Mouse (Mus musculus) liver, embryonic 12.5 days (tissue): ENCODE measurements at regions not wholly inside any gene's neighbourhood (a gene's known extent, or its start where the extent isn't known, plus 50 kb on each side); places are given as distances from the start of the nearest gene placed in this dataset.

ENCODE experiments used
- ATAC-seq: fragments of 200-750 bp; cut with Nextera tagmentation; 2 replicates; pipeline ENCODE4 v1.8.0; 2017; ENCODE audit warnings: moderate number of reproducible peaks, mild to moderate bottlenecking, moderate library complexity
- H3K27ac ChIP-seq: fragments of 300-500 bp; sonication (generic); 2 replicates; pipeline ENCODE4 v1.5.1; 2016; ENCODE audit warnings: mild to moderate bottlenecking
- H3K27me3 ChIP-seq: fragments of 300-500 bp; sonication (generic); replicated peaks from 2 replicates; pipeline ENCODE4 v1.6.1; 2016; ENCODE audit warnings: mild to moderate bottlenecking, moderate library complexity
- H3K36me3 ChIP-seq: fragments of 300-500 bp; sonication (generic); 2 replicates; pipeline ENCODE4 v1.6.1; 2016; ENCODE audit warnings: mild to moderate bottlenecking, moderate library complexity
- H3K4me1 ChIP-seq: fragments of 300-500 bp; sonication (generic); 2 replicates; pipeline ENCODE4 v1.6.1; 2016
- H3K4me2 ChIP-seq: fragments of 300-500 bp; sonication (generic); 2 replicates; pipeline ENCODE4 v1.6.1; 2016; ENCODE audit warnings: mild to moderate bottlenecking, moderate library complexity
- H3K4me3 ChIP-seq: fragments of 300-500 bp; sonication (generic); 2 replicates; pipeline ENCODE4 v1.5.1; 2016; ENCODE audit warnings: mild to moderate bottlenecking, moderate library complexity
- H3K9ac ChIP-seq: fragments of 300-500 bp; sonication (generic); 2 replicates; pipeline ENCODE4 v1.6.1; 2016; ENCODE audit warnings: mild to moderate bottlenecking, moderate library complexity
- H3K9me3 ChIP-seq: fragments of 300-500 bp; sonication (generic); replicated peaks from 2 replicates; pipeline ENCODE4 v1.6.1; 2016; ENCODE audit warnings: mild to moderate bottlenecking, moderate library complexity
- WGBS: fragments of 180-500 bp; shearing (Covaris S2); methylation state at CpG from one replicate; pipeline ENCODE4 v1.1.7; 2016; ENCODE audit not compliant: insufficient replicate concordance; 5-methylcytosine and 5-hydroxymethylcytosine counted together

GRCm38 (mm10) chr2:180404168-180404567 is 51.9 kb upstream of the Slco4a1 start:
- Histone ChIP-seq H3K27me3 (no peaks in the 10 kb centered on the region), H3K9ac (no peak overlapping the region), H3K9me3 (no peaks in the 10 kb centered on the region), H3K4me1 (no peaks in the 10 kb centered on the region), H3K27ac (no peak overlapping the region), H3K4me2 (no peak overlapping the region), H3K36me3 (no peaks in the 10 kb centered on the region), H3K4me3 (no peak overlapping the region)
- no peak for ATAC-seq
- 72% methylated on average over 5 of the region's 5 CpGs for WGBS

GRCm38 (mm10) chr2:180403621-180404020 is 52.4 kb upstream of the Slco4a1 start:
- no peaks in the 10 kb centered on the region for H3K27me3 ChIP-seq
- no peaks in the 10 kb centered on the region for H3K9me3 ChIP-seq
- no peak overlapping the region for H3K9ac ChIP-seq
- no peak overlapping the region for H3K4me3 ChIP-seq
- no peak overlapping the region for H3K4me2 ChIP-seq
- no peak overlapping the region for H3K27ac ChIP-seq
- no peak for ATAC-seq
- H3K36me3 ChIP-seq: no peaks in the 10 kb centered on the region
- WGBS: 60% methylated on average over 8 of the region's 8 CpGs
- no peaks in the 10 kb centered on the region for H3K4me1 ChIP-seq

GRCm38 (mm10) chr2:180402851-180403459 is 53.1 kb upstream of the Slco4a1 start:
- H3K27me3 ChIP-seq: no peaks in the 10 kb centered on the region
- no peak overlapping the region for H3K27ac ChIP-seq
- no peak overlapping the region for H3K4me3 ChIP-seq
- H3K36me3 ChIP-seq: no peaks in the 10 kb centered on the region
- H3K4me1 ChIP-seq: no peaks in the 10 kb centered on the region
- no peak for ATAC-seq
- H3K9ac ChIP-seq: no peak overlapping the region
- no peaks in the 10 kb centered on the region for H3K9me3 ChIP-seq
- H3K4me2 ChIP-seq: no peak overlapping the region
- whole genome bisulfite sequencing: 68% methylated on average over 9 of the region's 9 CpGs

- no peak for ATAC-seq
- Histone ChIP-seq H3K36me3 (no peaks in the 10 kb centered on the region), H3K27ac (no peak overlapping the region), H3K4me2 (no peak overlapping the region), H3K27me3 (no peaks in the 10 kb centered on the region), H3K4me3 (no peak overlapping the region), H3K9ac (no peak overlapping the region), H3K4me1 (no peaks in the 10 kb centered on the region), H3K9me3 (no peaks in the 10 kb centered on the region)
- WGBS: 62% methylated on average over 4 of the region's 4 CpGs
Observed at GRCm38 (mm10) chr2:180402433-180402832, 53.6 kb upstream of the Slco4a1 start.

GRCm38 (mm10) chr2:180401409-180402391 is 54.3 kb upstream of the Slco4a1 start:
- 66% methylated on average over 8 of the region's 8 CpGs for WGBS
- H3K9me3 ChIP-seq: no peaks in the 10 kb centered on the region
- H3K4me2 ChIP-seq: no peak overlapping the region
- no peak overlapping the region for H3K27ac ChIP-seq
- H3K4me3 ChIP-seq: no peak overlapping the region
- H3K4me1 ChIP-seq: no peaks in the 10 kb centered on the region
- no peak for ATAC-seq
- no peaks in the 10 kb centered on the region for H3K36me3 ChIP-seq
- H3K27me3 ChIP-seq: no peaks in the 10 kb centered on the region
- no peak overlapping the region for H3K9ac ChIP-seq

GRCm38 (mm10) chr2:180400514-180401019 is 55.5 kb upstream of the Slco4a1 start:
- no peaks in the 10 kb centered on the region for H3K36me3 ChIP-seq
- H3K9me3 ChIP-seq: no peaks in the 10 kb centered on the region
- 60% methylated on average over 5 of the region's 5 CpGs for WGBS
- H3K4me3 ChIP-seq: no peak overlapping the region
- ATAC-seq: no peak
- no peak overlapping the region for H3K4me2 ChIP-seq
- no peaks in the 10 kb centered on the region for H3K4me1 ChIP-seq
- no peak overlapping the region for H3K9ac ChIP-seq
- no peak overlapping the region for H3K27ac ChIP-seq
- no peaks in the 10 kb centered on the region for H3K27me3 ChIP-seq

- WGBS: 53% methylated on average over 8 of the region's 8 CpGs
- ATAC-seq: 0 out of 2 replicates have a peak, but pooled peaks have one; percentile 27
Observed at GRCm38 (mm10) chr2:180399651-180400513, 56.2 kb upstream of the Slco4a1 start.

GRCm38 (mm10) chr2:180398851-180399447 is 57.1 kb upstream of the Slco4a1 start:
- WGBS: 67% methylated on average over 6 of the region's 6 CpGs
- H3K36me3 ChIP-seq: no peaks in the 10 kb centered on the region
- no peak overlapping the region for H3K4me3 ChIP-seq
- ATAC-seq: no peak
- H3K27ac ChIP-seq: no peak overlapping the region
- no peaks in the 10 kb centered on the region for H3K27me3 ChIP-seq
- no peaks in the 10 kb centered on the region for H3K9me3 ChIP-seq
- H3K9ac ChIP-seq: no peak overlapping the region
- H3K4me1 ChIP-seq: no peaks in the 10 kb centered on the region
- H3K4me2 ChIP-seq: no peak overlapping the region

More at GRCm38 (mm10) chr2:180399651-180400513, 56.2 kb upstream of the Slco4a1 start:
- no peak overlapping the region for H3K9ac ChIP-seq
- H3K27ac ChIP-seq: no peak overlapping the region
- no peak overlapping the region for H3K4me2 ChIP-seq
- H3K36me3 ChIP-seq: no peaks in the 10 kb centered on the region
- no peaks in the 10 kb centered on the region for H3K9me3 ChIP-seq
- no peaks in the 10 kb centered on the region for H3K27me3 ChIP-seq
- H3K4me3 ChIP-seq: no peak overlapping the region
- no peaks in the 10 kb centered on the region for H3K4me1 ChIP-seq

GRCm38 (mm10) chr2:180398481-180398754 is 57.6 kb upstream of the Slco4a1 start:
- Histone ChIP-seq H3K27ac (no peak overlapping the region), H3K9me3 (no peaks in the 10 kb centered on the region), H3K4me1 (no peaks in the 10 kb centered on the region), H3K4me3 (no peak overlapping the region), H3K27me3 (no peaks in the 10 kb centered on the region), H3K9ac (no peak overlapping the region), H3K4me2 (no peak overlapping the region), H3K36me3 (no peaks in the 10 kb centered on the region)
- no peak for ATAC-seq
- 82% methylated on average over 4 of the region's 4 CpGs for WGBS

GRCm38 (mm10) chr2:180397723-180398480 is 58.1 kb upstream of the Slco4a1 start:
- 67% methylated on average over 11 of the region's 11 CpGs for WGBS
- no peak for ATAC-seq
- Histone ChIP-seq H3K27ac (no peak overlapping the region), H3K36me3 (no peaks in the 10 kb centered on the region), H3K4me1 (no peaks in the 10 kb centered on the region), H3K4me2 (no peak overlapping the region), H3K27me3 (no peaks in the 10 kb centered on the region; the same call in 1 of the 2 replicates), H3K4me3 (no peak overlapping the region), H3K9me3 (no peaks in the 10 kb centered on the region), H3K9ac (no peak overlapping the region)
